Mouse (Mus musculus) mouse embryonic stem cell (cell line): ENCODE measurements around the gene Anpep.

ENCODE experiments used
- in situ Hi-C, 2 experiments: fragments of 300-500 bp; cut with MboI; formaldehyde crosslinking; loops; 1 replicate in 1 of 2; 3 replicates in 1 of 2; pipeline ENCODE4 v1.14.3; 2019 to 2020; ENCODE audit warnings: low sequenced_read_pairs in 2 of 2, low pct_unique_long_range_greater_than_20kb in 1 of 2, mixed read lengths in 1 of 2; ENCODE audit not compliant: unreplicated experiment in 1 of 2

Gene Anpep

DNA sequence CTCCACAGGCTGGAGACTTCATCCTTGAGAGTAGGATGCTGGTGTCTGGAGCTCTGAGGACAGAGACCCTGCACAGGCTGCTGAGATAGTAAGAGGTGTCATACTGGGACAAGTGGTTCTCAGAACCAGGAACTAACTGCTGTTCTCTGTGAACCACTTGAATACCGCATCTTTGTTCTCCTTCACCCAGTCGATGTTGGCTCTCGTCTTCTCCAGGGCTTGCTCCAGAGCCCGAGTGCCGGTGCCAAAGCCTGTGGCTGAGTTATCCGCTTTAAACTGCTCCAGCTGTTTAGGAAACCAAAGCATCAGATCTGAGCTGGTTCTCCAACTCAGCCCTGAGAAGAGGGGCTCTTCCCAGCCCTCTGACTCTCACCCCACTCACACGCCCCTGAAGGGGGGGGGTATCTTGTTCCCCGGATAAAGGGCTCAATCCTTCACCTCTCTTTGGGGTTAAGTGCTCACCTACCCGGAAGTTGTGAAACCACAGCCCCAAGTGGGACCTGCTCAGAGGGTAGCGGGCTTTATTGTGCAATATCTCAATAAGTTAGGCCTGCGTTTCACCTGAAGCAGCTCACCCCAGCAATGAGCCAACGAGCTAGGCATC lies 38.7 kb downstream of the Anpep start:
- in situ Hi-C loops, result no loop called here

DNA sequence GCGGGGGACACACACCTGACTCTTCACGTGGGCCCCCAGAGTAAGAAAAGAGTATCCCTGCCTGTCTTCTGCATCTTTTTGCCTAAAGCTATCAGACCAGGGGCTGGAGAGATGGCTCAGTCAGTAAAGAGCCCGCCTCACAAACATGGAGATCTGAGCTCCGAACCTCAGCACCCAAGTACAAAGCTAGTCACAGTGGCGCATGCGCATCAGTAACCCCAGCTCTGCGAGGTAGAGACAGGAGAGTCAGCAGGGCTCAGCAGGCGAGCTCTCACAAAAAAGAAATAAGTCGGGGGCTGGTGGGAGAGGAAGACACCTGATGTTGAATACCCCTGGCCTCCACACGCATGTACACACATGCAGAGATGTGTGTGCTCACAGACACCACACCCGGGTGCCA lies 40.9 kb downstream of the Anpep start:
- in situ Hi-C loops, result no loop called here

DNA sequence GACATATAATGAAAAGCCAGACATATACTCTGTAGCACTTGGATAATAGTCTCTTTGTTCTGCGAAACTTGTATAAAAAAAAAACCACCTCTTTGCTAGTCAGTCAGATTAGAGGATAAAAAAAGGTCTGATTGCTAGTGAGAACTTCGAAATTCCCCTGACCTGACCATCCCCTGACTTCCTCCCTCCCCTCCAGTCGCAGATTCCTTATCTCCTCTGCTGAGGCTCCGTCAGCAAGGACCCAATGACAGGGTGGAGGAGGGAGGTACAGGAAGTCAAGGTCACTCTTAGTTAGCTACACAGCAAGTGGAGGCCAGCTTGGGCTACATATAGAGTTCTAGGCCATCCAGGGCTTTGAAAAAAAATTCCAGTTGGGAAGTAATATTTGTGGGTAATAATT lies 41.3 kb downstream of the Anpep start:
- in situ Hi-C loops, result no loop called here

DNA sequence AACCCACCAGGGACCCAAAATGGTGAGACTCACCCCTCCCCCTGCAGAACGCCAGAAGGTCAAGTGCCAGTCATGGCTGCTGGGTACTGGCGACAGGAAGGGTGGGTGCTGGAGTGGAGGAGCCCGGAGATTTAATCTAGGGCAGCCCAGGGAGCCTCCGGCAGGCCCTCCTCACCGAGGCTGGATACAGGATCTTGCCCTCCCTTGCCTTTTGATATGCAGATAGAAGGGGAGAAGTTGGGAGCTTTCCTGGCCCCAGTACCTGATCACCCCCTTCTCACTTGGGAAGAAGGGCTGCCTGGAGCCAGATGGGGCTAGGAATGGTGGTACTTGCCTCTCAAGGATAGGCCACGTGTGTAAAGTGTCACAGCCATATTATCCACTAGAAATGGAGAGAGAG lies 42.5 kb downstream of the Anpep start:
- in situ Hi-C loops, result no loop called here

DNA sequence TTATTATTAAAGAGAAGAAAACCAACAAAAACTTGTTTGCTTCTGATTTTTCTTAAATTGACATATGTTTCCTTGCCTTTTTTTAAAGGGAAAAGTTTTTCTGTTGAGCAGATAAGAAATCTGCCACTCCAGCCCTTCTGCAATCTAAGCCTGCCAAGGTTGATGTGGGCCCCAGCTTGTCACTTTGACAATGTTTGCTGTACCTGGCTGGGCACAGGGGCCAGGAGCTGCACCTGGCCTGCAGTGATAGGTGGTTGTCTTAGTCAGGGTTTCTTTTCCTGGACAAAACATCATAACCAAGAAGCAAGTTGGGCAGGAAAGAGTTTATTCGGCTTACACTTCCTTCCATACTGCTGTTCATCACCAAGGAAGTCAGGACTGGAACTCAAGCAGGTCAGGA lies 47.5 kb downstream of the Anpep start:
- in situ Hi-C loops, result no loop called here

DNA sequence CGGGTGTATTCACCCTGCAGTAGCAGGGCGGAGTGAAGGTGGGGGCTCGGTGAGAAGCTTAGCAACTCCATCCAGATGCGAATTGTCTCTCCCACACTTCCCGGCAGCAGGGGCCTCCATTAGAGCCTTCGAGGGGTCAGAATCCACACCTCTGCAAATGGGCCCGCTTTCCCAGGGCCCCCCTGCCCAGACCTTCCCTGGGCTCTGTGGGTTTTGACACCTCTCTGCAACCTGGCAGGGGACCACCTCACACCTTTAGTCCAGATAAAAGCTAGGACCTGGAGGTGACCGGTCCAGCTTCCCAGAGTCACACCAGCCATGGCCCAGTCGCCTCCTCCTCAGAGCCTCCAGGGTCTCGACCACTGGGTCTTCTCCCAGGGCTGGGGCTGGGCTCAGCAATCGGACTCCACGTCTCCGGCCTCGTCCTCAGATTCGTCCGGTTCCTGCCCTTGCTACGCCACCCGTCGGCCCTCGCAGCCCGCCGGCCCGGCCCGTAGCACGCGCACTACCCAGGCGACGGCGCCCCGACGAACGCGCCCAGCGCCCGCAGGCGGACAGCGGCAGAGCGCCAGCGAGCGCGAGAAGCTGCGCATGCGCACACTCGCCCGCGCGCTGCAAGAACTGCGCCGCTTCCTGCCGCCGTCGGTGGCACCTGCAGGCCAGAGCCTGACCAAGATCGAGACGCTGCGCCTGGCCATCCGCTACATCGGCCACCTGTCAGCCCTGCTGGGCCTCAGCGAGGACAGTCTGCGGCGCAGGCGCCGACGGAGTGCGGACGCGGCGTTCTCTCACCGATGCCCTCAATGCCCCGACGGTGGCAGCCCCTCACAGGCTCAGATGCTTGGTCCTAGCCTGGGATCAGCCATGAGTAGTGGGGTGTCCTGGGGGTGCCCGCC lies 50.0 kb downstream of the Anpep start, which contains the start of gene Mesp2:
Gene Mesp2 (plus strand): TSS at position 117 of the 896 bp plus-strand sequence.
- in situ Hi-C loops, result no loop called here

DNA sequence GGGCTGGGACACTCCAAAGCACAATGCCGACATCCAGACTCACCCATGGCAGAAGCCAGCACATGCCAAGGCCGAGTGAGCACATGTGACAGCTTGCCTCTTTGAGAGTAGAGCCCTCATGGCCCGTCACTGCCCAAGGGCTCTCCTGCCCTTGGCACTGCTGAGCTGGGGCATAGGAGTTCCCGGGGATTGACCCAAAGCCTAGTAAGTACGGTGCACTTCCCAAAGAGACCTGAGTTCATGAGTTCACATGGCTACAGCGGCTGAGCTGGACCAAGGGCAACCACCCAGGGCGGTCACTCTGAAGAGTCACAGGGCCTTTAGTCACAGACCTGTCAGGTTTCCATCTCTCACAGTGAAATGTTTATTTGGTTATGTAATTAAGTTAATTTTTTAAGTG lies 52.3 kb downstream of the Anpep start:
- in situ Hi-C loops, result no loop called here

DNA sequence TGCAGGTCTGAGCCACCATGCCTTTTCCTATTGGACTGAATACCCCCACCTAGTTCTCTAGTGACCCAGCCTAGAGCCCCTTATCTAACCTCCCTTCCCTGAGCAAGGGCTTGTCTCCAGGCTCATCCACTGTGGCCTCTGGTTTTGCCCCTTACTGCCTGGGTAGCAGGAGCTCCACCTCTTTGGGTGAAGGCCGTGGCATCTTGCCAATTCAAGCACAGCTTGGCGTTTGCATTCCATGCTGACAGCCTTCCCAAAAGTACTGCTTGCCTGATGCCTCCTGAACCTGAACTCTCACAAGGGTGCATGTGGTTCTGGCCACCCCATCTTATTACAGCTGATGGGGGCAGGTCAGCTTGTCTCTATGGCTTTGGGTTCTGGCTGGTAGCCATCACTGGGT lies 57.0 kb downstream of the Anpep start:
- in situ Hi-C loops, result no loop called here

DNA sequence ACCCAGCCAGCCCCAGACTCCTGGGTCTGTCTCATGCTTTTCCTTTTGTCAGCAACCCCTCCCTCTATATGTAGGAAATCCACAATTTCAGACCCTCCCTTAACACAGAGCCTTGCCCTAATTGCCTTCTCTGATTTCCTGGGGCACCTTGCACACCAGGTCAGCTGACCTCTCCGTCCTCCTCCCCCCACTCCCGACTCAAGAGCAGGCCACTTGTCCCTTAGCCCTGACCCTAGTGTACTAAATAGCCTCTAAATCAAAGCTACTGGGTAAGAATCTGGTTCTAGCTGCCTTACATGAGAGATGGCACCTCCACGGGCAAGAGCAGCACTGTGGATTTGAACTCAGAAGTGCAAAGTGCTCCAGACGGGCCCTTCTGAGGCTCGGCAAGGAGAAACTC lies 58.8 kb downstream of the Anpep start:
- in situ Hi-C loops, result no loop called here

DNA sequence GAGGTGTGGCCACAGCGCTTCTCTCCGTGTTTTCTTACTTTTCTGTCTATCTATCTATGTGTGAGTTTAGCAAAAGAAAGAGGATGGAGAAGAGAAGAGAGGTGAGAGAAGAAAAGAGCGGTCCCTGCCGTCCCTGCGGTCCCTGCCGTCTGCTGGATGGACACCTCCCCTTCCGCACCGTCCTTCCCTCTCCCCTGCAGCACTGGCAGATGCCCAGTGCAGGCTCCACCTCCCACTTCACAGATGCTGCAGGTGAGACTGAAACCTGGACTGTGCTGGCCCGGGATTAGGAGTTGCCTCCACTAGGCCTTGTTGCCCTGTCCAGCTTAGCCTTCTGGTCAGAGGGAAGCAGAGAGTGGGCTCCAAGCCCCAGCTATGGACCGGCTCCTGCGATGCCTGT lies 59.5 kb downstream of the Anpep start:
- in situ Hi-C loops, result no loop called here

DNA sequence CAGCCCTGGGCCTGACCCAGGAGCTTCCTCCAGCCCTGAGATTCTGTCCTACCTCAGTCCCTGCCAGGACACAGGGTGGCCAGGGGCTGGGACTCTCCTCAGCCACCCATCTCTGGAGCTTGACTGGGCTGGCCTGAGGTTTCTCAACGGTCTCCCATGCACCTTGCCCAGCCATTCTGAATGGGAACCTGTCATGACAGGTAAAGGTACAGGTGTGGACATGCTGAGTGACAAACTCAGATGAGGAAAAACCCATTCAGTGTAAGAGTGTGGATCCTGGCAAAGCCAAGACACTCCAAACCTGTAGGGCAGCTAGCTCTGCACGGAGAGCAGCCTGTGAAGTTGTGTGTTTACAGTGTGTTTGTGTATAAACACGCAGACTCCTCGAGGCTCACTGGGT lies 60.5 kb downstream of the Anpep start:
- in situ Hi-C loops, result no loop called here

DNA sequence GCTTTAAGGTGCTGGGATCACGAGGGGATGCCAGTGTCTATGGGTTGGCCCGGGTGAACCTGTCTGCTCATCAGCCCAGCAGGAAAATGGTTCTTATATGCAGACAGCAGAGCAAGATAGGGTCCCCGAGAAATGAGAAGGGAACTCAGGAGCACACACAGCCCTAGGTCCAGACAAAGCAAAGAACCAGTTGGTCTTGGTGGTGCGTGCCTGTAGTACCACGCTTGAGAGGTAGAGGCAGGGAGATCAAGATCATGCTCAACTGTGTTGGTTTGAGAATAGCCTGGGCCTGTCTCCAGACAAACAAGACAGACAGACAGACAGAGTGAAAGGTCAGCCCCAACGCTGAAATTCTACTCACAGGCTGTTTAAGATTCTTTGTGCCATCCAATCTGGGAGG lies 61.4 kb downstream of the Anpep start:
- in situ Hi-C loops, result loop anchor here (5.0 to 10.0 kb wide), 3 partner anchors 113 to 195 kb away; no protein-coding TSS in a partner anchor

DNA sequence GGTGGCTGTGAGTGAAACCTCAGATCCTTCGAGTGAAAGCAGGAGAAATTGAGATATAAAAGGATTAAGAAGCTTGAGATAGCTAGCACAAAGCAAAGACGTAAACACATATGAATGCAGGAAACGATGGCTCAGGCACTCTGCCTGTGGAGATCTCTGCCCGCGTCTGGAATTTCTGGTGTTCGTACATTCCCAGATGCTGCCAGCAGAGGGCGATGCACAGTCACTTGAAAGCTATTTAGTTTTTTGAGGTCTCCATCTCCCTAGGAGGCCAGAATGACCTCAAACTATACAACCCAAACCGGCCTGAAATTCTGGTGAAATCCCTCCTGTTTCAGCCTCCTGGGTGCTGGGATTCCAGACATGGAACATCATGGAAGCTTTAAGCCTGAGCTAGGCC lies 61.8 kb downstream of the Anpep start:
- in situ Hi-C loops, result loop anchor here (5.0 to 10.0 kb wide), 3 partner anchors 113 to 196 kb away; no protein-coding TSS in a partner anchor

DNA sequence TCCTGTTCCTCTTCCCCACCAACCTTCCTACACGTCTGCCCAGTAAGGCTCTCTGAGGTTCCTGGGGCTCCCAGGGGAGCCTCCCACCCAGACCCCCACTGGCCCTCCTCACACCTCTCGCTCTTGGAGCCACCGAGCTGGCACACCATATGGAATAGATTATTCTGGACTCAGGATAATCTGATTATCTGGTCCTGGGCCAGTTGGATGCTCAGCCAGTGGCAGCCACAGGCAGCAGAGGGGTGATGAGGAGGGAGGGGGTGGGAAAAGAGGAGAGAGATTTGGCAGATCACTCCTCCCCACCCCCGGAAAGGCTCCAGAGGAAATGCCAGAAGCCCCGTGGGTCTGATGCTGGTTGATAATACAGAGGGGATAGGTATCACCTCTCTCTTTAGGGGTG lies 62.3 kb downstream of the Anpep start:
- in situ Hi-C loops, result loop anchor here (5.0 to 10.0 kb wide), 3 partner anchors 114 to 196 kb away; no protein-coding TSS in a partner anchor

DNA sequence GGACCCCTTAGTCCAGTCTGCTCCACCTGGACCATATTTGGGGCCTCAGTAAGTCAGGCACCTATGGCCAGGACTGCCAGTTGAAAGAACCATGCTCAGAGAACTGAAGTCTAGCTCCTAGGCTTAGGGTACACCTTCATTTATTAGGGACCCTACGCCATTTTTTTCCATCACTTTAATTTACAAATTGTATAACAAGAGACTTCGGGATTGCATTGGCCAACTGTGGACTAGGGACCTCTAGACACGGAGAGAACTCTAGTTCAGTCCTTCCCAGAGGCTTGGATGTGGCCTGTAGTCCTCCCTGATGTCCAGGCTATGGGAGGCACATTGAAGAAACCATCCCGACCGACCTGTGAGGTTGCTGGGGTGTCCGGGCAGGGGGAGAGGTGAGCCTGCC lies 67.2 kb downstream of the Anpep start, which contains the start of gene Mesp1:
Gene Mesp1 (minus strand): TSS at position 101 of the 400 bp plus-strand sequence.
- in situ Hi-C loops, result loop anchor here in 1 of 2 experiments (10.0 kb wide), 1 partner anchor 201 kb away; no protein-coding TSS in a partner anchor

DNA sequence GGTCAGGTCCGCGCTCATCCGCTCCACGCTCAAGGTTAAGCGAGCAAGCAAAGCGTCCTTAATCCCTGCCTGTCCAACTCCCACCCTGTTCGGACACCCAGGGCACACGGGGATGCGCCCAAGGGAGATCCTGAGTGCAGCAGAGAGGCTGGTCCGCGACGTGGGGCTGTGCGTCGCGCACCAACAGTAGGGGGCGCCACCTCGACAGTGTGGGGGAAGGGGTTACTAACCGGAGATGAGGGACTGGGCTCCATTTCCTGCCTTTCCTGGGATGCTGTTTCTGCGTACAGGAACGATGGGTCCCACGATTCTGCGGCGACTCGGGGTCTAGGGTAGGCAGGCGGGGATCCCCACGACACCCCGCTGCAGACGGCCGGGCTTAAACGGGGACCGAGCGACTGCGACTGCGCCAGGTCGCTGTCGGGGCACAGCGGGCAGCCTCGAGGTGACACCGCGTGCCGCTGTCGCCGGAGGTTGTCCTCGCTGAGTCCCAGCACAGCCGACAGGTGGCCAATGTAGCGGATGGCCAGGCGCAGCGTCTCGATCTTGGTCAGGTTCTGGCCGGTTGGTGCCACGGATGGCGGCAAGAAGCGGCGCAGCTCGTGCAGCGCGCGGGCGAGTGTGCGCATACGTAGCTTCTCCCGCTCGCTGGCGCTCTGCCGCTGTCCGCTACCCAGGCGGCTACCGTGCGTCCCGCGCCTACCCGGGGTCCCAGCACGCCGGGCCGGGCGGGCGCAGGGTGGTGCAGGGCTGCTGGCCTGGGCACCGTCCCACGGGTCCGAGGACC lies 68.0 kb downstream of the Anpep start:
- in situ Hi-C loops, result loop anchor here in 1 of 2 experiments (10.0 kb wide), 1 partner anchor 202 kb away; no protein-coding TSS in a partner anchor

DNA sequence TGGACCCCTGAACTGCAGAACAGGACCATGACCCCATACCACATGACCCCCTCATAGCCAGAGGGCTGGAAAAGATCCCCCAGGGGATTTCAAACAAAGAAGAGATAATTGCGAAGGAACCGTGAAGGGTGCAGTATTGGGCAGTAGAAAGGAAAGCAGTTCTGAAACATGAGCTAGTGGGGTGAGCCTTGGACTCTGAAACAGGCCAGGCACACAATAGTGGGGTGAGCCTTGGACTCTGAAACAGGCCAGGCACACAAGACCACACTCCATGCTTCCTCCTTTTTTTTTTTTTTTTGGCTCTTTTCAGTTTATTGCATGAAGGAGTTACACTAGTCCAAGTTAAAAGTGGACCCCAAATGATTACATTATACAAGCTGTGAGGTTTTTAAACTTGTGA lies 71.0 kb downstream of the Anpep start:
- in situ Hi-C loops, result loop anchor here in 1 of 2 experiments (10.0 kb wide), 1 partner anchor 205 kb away; no protein-coding TSS in a partner anchor

DNA sequence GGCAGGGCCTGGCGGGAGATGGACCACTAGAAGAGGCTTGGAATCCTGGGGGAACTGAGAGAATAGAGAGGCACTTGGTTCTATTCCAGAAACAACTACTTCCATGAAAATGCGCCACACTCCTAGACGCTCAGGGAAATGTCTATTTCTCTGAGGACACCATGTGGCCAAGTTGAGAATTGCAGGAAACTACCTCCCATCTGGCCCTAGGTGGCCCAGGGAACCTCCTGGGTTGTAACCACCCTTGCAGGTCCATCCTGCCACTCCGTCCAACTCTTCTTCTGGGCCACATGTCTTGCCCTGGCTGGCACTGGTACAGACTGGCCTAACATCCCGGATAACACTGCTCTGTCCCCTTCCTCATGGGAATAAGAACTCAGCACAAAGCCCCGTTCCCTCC lies 74.6 kb downstream of the Anpep start:
- in situ Hi-C loops, result no loop called here

DNA sequence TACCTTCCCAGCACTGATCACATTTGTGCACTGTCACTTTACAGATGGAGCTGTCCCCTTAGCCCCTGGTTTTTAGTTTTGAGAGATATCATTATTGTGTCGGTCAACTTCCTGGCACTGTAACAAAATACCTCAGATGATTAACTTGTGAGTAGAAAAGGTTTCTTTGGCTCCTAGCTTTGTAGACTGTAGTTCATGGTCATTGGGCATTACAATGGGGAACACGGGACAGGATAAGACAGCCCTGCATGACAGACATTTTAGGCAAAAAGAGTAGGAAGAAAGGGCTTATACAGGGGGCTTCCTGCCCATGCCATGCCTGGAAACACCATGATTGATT lies 78.4 kb downstream of the Anpep start:
- in situ Hi-C loops, result no loop called here
